ENCODE assay signal across 8 mouse cellular contexts in genomic region chr2:6405059-6406033, GRCm38 (mm10).
DNase-seq lines count a peak whose midpoint lies in the region; ATAC-seq and TF ChIP-seq lines count a peak whose summit lies in the region.

No protein-coding gene starts in this region.

- no peaks in the 10 kb centered on the region for H3K9me3 ChIP-seq in forebrain, embryonic 10.5 days
- no peaks in the 10 kb centered on the region for H3K9me3 ChIP-seq in heart, postnatal 0 days (replicated peaks; ENCODE audit: control insufficient read depth, low read length)
- no peaks in the 10 kb centered on the region for H3K9me3 ChIP-seq in liver, embryonic 14.5 days (ENCODE audit: control insufficient read depth, low read length)
- no peaks in the 10 kb centered on the region for H3K9me3 ChIP-seq in neural tube, embryonic 13.5 days

- no peak overlapping the region for H3K4me2 ChIP-seq in heart, postnatal 0 days (ENCODE audit: low read depth, low read length)
- H3K4me2 ChIP-seq in liver, embryonic 14.5 days (ENCODE audit: low read depth) = no peak overlapping the region
- no peak overlapping the region for H3K4me2 ChIP-seq in neural tube, embryonic 13.5 days

- no peak for TF ChIP-seq EP300 in heart, postnatal 0 days (IDR thresholded peaks at IDR 0.05; ENCODE audit: low read depth)
- TF ChIP-seq EP300 in liver, embryonic 14.5 days (IDR thresholded peaks at IDR 0.05; ENCODE audit: low read depth) = no peak

- peaks cover 21% of the 10 kb centered on the region for H3K36me3 ChIP-seq in forebrain, embryonic 10.5 days (replicated peaks)
- peaks cover 6% of the 10 kb centered on the region; the same call in 1 of the 2 replicates for H3K36me3 ChIP-seq in heart, postnatal 0 days (replicated peaks; ENCODE audit: control insufficient read depth, insufficient read depth, low read length)
- H3K36me3 ChIP-seq in liver, embryonic 14.5 days (replicated peaks; ENCODE audit: control insufficient read depth, insufficient read depth, low read depth) = no peaks in the 10 kb centered on the region
- H3K36me3 ChIP-seq in neural tube, embryonic 13.5 days = 0 out of 2 replicates have a peak, but pooled peaks cover 1% of the 10 kb centered on the region

- no peak overlapping the region for H3K27ac ChIP-seq in forebrain, embryonic 10.5 days
- no peak overlapping the region for H3K27ac ChIP-seq in heart, postnatal 0 days (ENCODE audit: low read depth)
- H3K27ac ChIP-seq in liver, embryonic 14.5 days = no peak overlapping the region
- H3K27ac ChIP-seq in neural tube, embryonic 13.5 days (replicated peaks) = no peak overlapping the region; the same call in 1 of the 2 replicates

- peak; percentile 90 for ATAC-seq in CD4-positive, CD25-positive, alpha-beta regulatory T cell, adult 4 months
- peak; percentile 89 for ATAC-seq in heart, postnatal 0 days (ENCODE audit: insufficient read depth, low read depth)
- ATAC-seq in liver, embryonic 14.5 days (ENCODE audit: insufficient read depth) = peak; percentile 62; the same call in 1 of the 2 replicates
- peak; percentile 85 for ATAC-seq in neural tube, embryonic 13.5 days (ENCODE audit: low read depth)

- peak; percentile 25 for DNase-seq in c-Kit-negative CD71-positive TER-119-positive erythroid progenitor cells, embryonic 14.5 days (ENCODE audit: low read depth, low spot score)
- DNase-seq in forebrain, embryonic 10.5 days (ENCODE audit: extremely low spot score, low spot score) = peak; percentile 67
- peak; percentile 88 for DNase-seq in heart, postnatal 0 days (ENCODE audit: low spot score)
- peak; percentile 86 to 87 for DNase-seq in kidney, postnatal 36 days
- peak; percentile 45 to 56 (median 49) for DNase-seq in liver, embryonic 14.5 days (ENCODE audit: low read depth in 3 of 3, low spot score in 3 of 3)
- peak; percentile 71 for DNase-seq in telencephalon, adult 2 months (ENCODE audit: low read depth, low spot score)

- TF ChIP-seq CTCF in heart, postnatal 0 days (IDR thresholded peaks at IDR 0.05; ENCODE audit: low read depth) = peak; percentile 99
- TF ChIP-seq CTCF in liver, embryonic 14.5 days (IDR thresholded peaks at IDR 0.05; ENCODE audit: low read depth) = peak; percentile 93

- 34% methylated on average over 10 of the region's 10 CpGs for WGBS in forebrain, embryonic 10.5 days
- 36% methylated on average over 10 of the region's 10 CpGs for WGBS in heart, postnatal 0 days
- 45% methylated on average over 10 of the region's 10 CpGs for WGBS in liver, embryonic 14.5 days (ENCODE audit: insufficient replicate concordance)
- WGBS in neural tube, embryonic 13.5 days = 24% methylated on average over 10 of the region's 10 CpGs

- no peaks in the 10 kb centered on the region for H3K27me3 ChIP-seq in forebrain, embryonic 10.5 days (ENCODE audit: poor library complexity, severe bottlenecking)
- H3K27me3 ChIP-seq in heart, postnatal 0 days (ENCODE audit: control insufficient read depth, insufficient read depth, low read length) = no peaks in the 10 kb centered on the region
- no peaks in the 10 kb centered on the region for H3K27me3 ChIP-seq in liver, embryonic 14.5 days (ENCODE audit: control insufficient read depth, insufficient read depth, low read length)
- no peaks in the 10 kb centered on the region for H3K27me3 ChIP-seq in neural tube, embryonic 13.5 days

- H3K4me3 ChIP-seq in forebrain, embryonic 10.5 days = no peak overlapping the region
- H3K4me3 ChIP-seq in heart, postnatal 0 days (ENCODE audit: low read depth, low read length) = no peak overlapping the region
- no peak overlapping the region for H3K4me3 ChIP-seq in liver, embryonic 14.5 days (ENCODE audit: insufficient read depth in 1 of 2, low read depth in 2 of 2, low read length in 2 of 2)
- H3K4me3 ChIP-seq in neural tube, embryonic 13.5 days = no peak overlapping the region

- no peak overlapping the region for H3K9ac ChIP-seq in heart, postnatal 0 days (replicated peaks; ENCODE audit: low read depth, low read length)
- H3K9ac ChIP-seq in liver, embryonic 14.5 days (replicated peaks) = no peak overlapping the region
- no peak overlapping the region for H3K9ac ChIP-seq in neural tube, embryonic 13.5 days

- peaks cover 38% of the 10 kb centered on the region for H3K4me1 ChIP-seq in forebrain, embryonic 10.5 days
- no peaks in the 10 kb centered on the region for H3K4me1 ChIP-seq in heart, postnatal 0 days (ENCODE audit: control insufficient read depth, insufficient read depth)
- peaks cover 0 to 12% of the 10 kb centered on the region in 2 experiments; a peak in 3 of 4 replicates for H3K4me1 ChIP-seq in liver, embryonic 14.5 days (replicated peaks; ENCODE audit: control insufficient read depth in 2 of 2, insufficient read depth in 2 of 2, low read length in 1 of 2)
- H3K4me1 ChIP-seq in neural tube, embryonic 13.5 days (replicated peaks) = peaks cover 30% of the 10 kb centered on the region

Comparison
In these comparisons a context has a peak if more than half of its experiments do, and no peak if none do; other contexts are left out.
1. DNase-seq: peak in every context shown above with its lines; median percentile 88 in heart, postnatal 0 days; 86 in kidney, postnatal 36 days; 71 in telencephalon, adult 2 months; 67 in forebrain, embryonic 10.5 days; 49 in liver, embryonic 14.5 days; 25 in c-Kit-negative CD71-positive TER-119-positive erythroid progenitor cells, embryonic 14.5 days.